Mouse (Mus musculus): Measurements from ENCODE around the gene Arhgap15. TPM values are rescaled to one million over a fixed set of nuclear protein-coding genes. Genes with fewer than 3 reads are reported as not detected.

Gene Arhgap15
- polyA plus RNA-seq, 1 experiment from 2014 or later = 0.41 TPM

DNA sequence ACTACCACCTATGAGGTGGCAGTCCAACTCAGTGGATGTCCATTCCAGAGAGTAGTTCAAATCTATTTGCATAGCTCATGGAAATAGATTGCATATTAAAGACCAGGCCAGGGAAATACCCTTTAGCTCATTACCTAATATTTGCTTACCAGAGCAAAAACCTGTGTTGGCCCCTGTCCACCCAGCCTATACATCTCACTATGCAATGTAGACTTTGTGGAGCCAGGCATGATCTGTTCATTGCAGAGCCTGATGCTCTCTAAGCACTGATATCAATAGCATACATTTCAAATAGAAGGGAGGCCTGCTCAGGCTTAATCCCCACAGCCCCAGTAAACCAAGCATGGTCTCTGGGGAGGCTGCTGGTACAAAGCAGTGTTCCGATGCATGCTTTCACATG, 689.4 kb downstream of the Arhgap15 start:
- Histone ChIP-seq H3K27me3 (ENCODE audit: control insufficient read depth, insufficient read depth, low read length) (no peaks in the 10 kb centered on the region), H3K4me1 (ENCODE audit: control insufficient read depth, insufficient read depth, low read length) (no peaks in the 10 kb centered on the region), H3K4me3 (ENCODE audit: low read depth, low read length) (no peak overlapping the region), H3K36me3 (ENCODE audit: control insufficient read depth, insufficient read depth, low read length) (no peaks in the 10 kb centered on the region), H3K9me3 (ENCODE audit: control insufficient read depth, low read length) (no peaks in the 10 kb centered on the region), H3K27ac (ENCODE audit: low read depth, low read length) (no peak overlapping the region), H3K4me2 (ENCODE audit: low read depth) (no peak overlapping the region), H3K9ac (ENCODE audit: low read length) (no peak overlapping the region)
- no peak for ATAC-seq (ENCODE audit: insufficient read depth, low FRiP score, low TSS enrichment)
- DNase-seq (ENCODE audit: low spot score) = no peak
- 86% methylated on average over 1 of the region's 1 CpGs for WGBS

DNA sequence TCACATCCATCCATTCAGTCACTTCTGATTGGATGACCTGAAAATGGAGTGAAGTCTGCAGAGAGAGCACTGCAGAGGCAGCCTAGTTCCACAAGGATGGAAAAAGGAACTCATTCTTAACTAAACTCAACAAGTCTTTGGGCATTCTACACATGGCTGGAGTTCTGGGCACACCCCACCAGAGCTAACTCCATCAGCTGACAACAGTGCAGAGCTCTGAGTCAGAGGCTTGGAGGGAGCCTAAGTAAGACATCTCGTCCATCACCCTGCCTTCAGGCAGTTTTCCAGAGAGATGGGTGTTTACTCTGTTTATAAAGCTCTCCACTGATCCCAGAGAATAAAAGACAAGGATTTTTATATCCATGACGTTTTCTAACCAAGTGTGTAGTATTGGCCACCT, 696.3 kb downstream of the Arhgap15 start:
- ATAC-seq (ENCODE audit: insufficient read depth, low FRiP score, low TSS enrichment) = no peak
- no peak for DNase-seq (ENCODE audit: low spot score)
- H3K27ac ChIP-seq (ENCODE audit: low read depth, low read length) = no peak overlapping the region
- no peaks in the 10 kb centered on the region for H3K27me3 ChIP-seq (ENCODE audit: control insufficient read depth, insufficient read depth, low read length)
- no peaks in the 10 kb centered on the region for H3K4me1 ChIP-seq (ENCODE audit: control insufficient read depth, insufficient read depth, low read length)
- no peaks in the 10 kb centered on the region for H3K36me3 ChIP-seq (ENCODE audit: control insufficient read depth, insufficient read depth, low read length)
- WGBS = 72% methylated on average over 2 of the region's 2 CpGs
- H3K9ac ChIP-seq (ENCODE audit: low read length) = no peak overlapping the region
- no peak overlapping the region for H3K4me2 ChIP-seq (ENCODE audit: low read depth)
- H3K9me3 ChIP-seq (ENCODE audit: control insufficient read depth, low read length) = no peaks in the 10 kb centered on the region
- H3K4me3 ChIP-seq (ENCODE audit: low read depth, low read length) = no peak overlapping the region

Other genes with a start within 250 kb of the Arhgap15 start
- gene Kynu, start 193.5 kb upstream of the Arhgap15 start, polyA plus RNA-seq (2014; fragmentation: Nextera tagmentation; extraction: Ambion mirVana) = 0.58 and 0.92 TPM in 2 replicates

Data from neural tube, embryonic 11.5 days (tissue).